Mouse (Mus musculus): ENCODE results near the gene Sult2a3. TPM values are rescaled to one million over a fixed set of nuclear protein-coding genes. Genes with fewer than 3 reads are reported as not detected.
"Not testable (repeated sequence)": the region's sequence is repeated elsewhere in the genome, so short reads cannot be mapped to it uniquely, and the experiment has no call there.

Gene Sult2a3
- total RNA-seq (2021) = not detected

GRCm38 (mm10) chr7:14122944-14123343, at the start of gene Sult2a3:
TSS of gene Sult2a3 (minus strand) at chr7:14123044.
- DNase-seq = no peak

- no peak for DNase-seq
Observed at GRCm38 (mm10) chr7:14120436-14120835, 2.4 kb downstream of the Sult2a3 start.

- DNase-seq = not testable (repeated sequence)
Observed at GRCm38 (mm10) chr7:14119865-14120264, 3.0 kb downstream of the Sult2a3 start.

GRCm38 (mm10) chr7:14116761-14117160, 6.1 kb downstream of the Sult2a3 start:
- DNase-seq = no peak

GRCm38 (mm10) chr7:14114471-14114870, 8.4 kb downstream of the Sult2a3 start:
- not testable (repeated sequence) for DNase-seq

- DNase-seq = not testable (repeated sequence)
Observed at GRCm38 (mm10) chr7:14047821-14048220, 75.0 kb downstream of the Sult2a3 start.

- not testable (repeated sequence) for DNase-seq
Observed at GRCm38 (mm10) chr7:14030831-14031230, 92.0 kb downstream of the Sult2a3 start.

Other genes with a start within 250 kb of the Sult2a3 start
- gene Sult2a4, start 133.4 kb downstream of the Sult2a3 start, total RNA-seq (2021) = not detected
- gene Sult2a6, start 131.8 kb upstream of the Sult2a3 start, total RNA-seq (2021) = not detected
- gene Obox8, start 210.5 kb upstream of the Sult2a3 start, total RNA-seq (2021) = not detected